Mouse (Mus musculus): ENCODE results near the gene Gm2022. TPM values are rescaled to one million over a fixed set of nuclear protein-coding genes. Genes with fewer than 3 reads are reported as not detected.
"Not testable (repeated sequence)": the region's sequence is repeated elsewhere in the genome, so short reads cannot be mapped to it uniquely, and the experiment has no call there.

Gene Gm2022
- not detected in 2 replicates for polyA plus RNA-seq (2011; ENCODE audit: insufficient read depth, insufficient read length, low replicate concordance, missing spikeins)

- H3K4me1 ChIP-seq (ENCODE audit: control insufficient read depth, insufficient read depth, low read length); H3K4me3 ChIP-seq (replicated peaks; ENCODE audit: control insufficient read depth, low read depth, low read length); H3K27ac ChIP-seq (ENCODE audit: control insufficient read depth, insufficient read depth, low read depth, low read length, poor library complexity): not testable (repeated sequence)
- WGBS, result 67% methylated on average over 1 of the region's 1 CpGs
Observed at GRCm38 (mm10) chr12:87895070-87895469, at the start of gene Gm2022. Gene Gm2022 (plus strand): TSS chr12:87895370.

DNA sequence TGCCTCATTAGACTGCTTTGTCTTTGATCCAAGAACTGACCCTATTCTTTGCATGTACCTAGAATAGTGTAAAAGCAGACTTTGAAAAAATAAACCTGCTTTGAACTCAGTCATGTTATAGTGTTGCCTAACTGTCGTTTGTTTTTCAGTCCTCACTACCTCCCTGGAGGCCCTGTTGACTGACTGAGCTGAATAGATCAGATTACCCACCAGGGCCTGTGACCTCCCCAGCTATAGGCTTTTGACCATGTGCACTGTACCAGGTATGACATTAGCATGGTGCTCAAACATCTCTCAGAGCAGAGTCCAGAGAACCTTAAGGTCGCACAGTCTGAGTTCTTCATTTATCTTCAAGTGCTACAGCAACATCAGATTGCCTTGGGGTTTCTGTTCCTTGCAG lies 44.5 kb upstream of the Gm2022 start:
- H3K4me3 ChIP-seq (replicated peaks; ENCODE audit: control insufficient read depth, low read depth, low read length); H3K4me1 ChIP-seq (ENCODE audit: control insufficient read depth, insufficient read depth, low read length); H3K27ac ChIP-seq (ENCODE audit: control insufficient read depth, insufficient read depth, low read depth, low read length, poor library complexity): not testable (repeated sequence)
- no CpG with 5 or more reads among the region's 2 CpGs for WGBS

- H3K4me1 ChIP-seq (ENCODE audit: control insufficient read depth, insufficient read depth, low read length); H3K27ac ChIP-seq (ENCODE audit: control insufficient read depth, insufficient read depth, low read depth, low read length, poor library complexity); H3K4me3 ChIP-seq (replicated peaks; ENCODE audit: control insufficient read depth, low read depth, low read length): not testable (repeated sequence)
- 63% methylated on average over 1 of the region's 1 CpGs for WGBS
Observed at GRCm38 (mm10) chr12:87856067-87856466, 39.1 kb upstream of the Gm2022 start.

DNA sequence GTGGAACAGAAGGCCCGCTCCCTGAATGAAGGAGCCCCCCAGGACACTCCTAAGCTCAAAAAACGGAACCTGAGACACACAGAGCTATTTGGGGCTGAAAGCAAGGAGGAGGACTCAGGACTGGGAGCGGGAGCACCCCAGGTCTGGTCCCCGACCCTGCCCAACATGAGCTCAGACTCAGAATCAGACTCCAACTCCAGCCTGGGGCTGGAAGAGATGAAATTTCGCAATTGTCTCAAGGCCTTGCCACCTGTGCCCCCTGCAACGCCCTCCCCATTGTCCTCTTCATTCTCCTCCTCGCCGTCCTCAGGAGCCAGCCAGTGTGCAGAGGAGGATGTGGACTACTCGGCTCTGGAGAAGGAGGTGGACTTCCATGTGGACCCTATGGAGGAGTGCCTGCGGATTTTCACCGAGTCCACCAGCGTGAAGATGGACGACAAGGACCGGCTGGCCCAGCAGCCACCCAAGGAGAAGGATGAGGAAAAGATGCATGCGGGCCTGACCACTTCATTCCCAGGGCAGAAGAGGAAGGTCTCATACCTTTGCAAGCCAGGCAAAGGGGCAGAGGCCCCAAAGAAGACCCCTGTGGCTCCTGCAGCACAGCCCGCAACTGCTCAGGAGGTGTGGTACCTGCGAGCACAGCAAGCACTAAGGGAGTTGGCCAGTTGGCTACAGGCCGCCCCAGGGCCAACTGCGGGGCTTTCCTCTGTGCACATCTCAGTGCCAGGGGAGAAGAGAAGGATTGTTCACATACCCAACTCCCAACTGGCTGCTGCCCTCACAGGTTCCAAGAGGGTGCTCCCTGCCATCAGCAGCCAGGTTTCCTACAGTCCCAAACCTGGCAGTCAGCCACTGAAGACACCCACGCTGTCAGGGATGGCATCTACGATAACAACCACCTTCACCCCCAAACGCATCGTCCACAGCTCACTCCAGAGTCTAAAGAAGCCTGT lies 33.2 kb upstream of the Gm2022 start:
- not testable (repeated sequence) for H3K4me3 ChIP-seq (replicated peaks; ENCODE audit: control insufficient read depth, low read depth, low read length); H3K27ac ChIP-seq (ENCODE audit: control insufficient read depth, insufficient read depth, low read depth, low read length, poor library complexity)
- 77% methylated on average over 23 of the region's 23 CpGs for WGBS

GRCm38 (mm10) chr12:87863638-87864037 lies 31.5 kb upstream of the Gm2022 start:
- 90% methylated on average over 9 of the region's 11 CpGs for WGBS
- not testable (repeated sequence) for H3K4me1 ChIP-seq (ENCODE audit: control insufficient read depth, insufficient read depth, low read length); H3K4me3 ChIP-seq (replicated peaks; ENCODE audit: control insufficient read depth, low read depth, low read length); H3K27ac ChIP-seq (ENCODE audit: control insufficient read depth, insufficient read depth, low read depth, low read length, poor library complexity)

More for the DNA sequence above, 33.2 kb upstream of the Gm2022 start:
- not testable (repeated sequence) for H3K4me1 ChIP-seq (ENCODE audit: control insufficient read depth, insufficient read depth, low read length)

- H3K27ac ChIP-seq (ENCODE audit: control insufficient read depth, insufficient read depth, low read depth, low read length, poor library complexity); H3K4me1 ChIP-seq (ENCODE audit: control insufficient read depth, insufficient read depth, low read length); H3K4me3 ChIP-seq (replicated peaks; ENCODE audit: control insufficient read depth, low read depth, low read length): not testable (repeated sequence)
- 70% methylated on average over 2 of the region's 2 CpGs for WGBS
Observed at GRCm38 (mm10) chr12:87864048-87864447, 31.1 kb upstream of the Gm2022 start.

- 64% methylated on average over 5 of the region's 5 CpGs for WGBS
- H3K4me3 ChIP-seq (replicated peaks; ENCODE audit: control insufficient read depth, low read depth, low read length); H3K27ac ChIP-seq (ENCODE audit: control insufficient read depth, insufficient read depth, low read depth, low read length, poor library complexity); H3K4me1 ChIP-seq (ENCODE audit: control insufficient read depth, insufficient read depth, low read length): not testable (repeated sequence)
Observed at GRCm38 (mm10) chr12:87873772-87874171, 21.4 kb upstream of the Gm2022 start, which contains the start of gene Gm2016. Gene Gm2016 (plus strand): TSS chr12:87874072.

- 61% methylated on average over 2 of the region's 2 CpGs for WGBS
- H3K4me1 ChIP-seq (ENCODE audit: control insufficient read depth, insufficient read depth, low read length); H3K27ac ChIP-seq (ENCODE audit: control insufficient read depth, insufficient read depth, low read depth, low read length, poor library complexity); H3K4me3 ChIP-seq (replicated peaks; ENCODE audit: control insufficient read depth, low read depth, low read length): not testable (repeated sequence)
Observed at GRCm38 (mm10) chr12:87919721-87920120, 24.6 kb downstream of the Gm2022 start, which contains the start of gene Gm2035. Gene Gm2035 (minus strand): TSS chr12:87919857.

Other genes with a start within 250 kb of the Gm2022 start
- gene Gm21319, start 119.6 kb upstream of the Gm2022 start, polyA plus RNA-seq (2011; ENCODE audit: insufficient read depth, insufficient read length, low replicate concordance, missing spikeins), result not detected in 2 replicates
- gene Gm21936, start 99.9 kb upstream of the Gm2022 start, polyA plus RNA-seq (2011; ENCODE audit: insufficient read depth, insufficient read length, low replicate concordance, missing spikeins), result not detected in 2 replicates
- not detected in 2 replicates for gene BB287469, start 78.8 kb upstream of the Gm2022 start, polyA plus RNA-seq (2011; ENCODE audit: insufficient read depth, insufficient read length, low replicate concordance, missing spikeins)
- gene Gm2001, start 53.0 kb upstream of the Gm2022 start, polyA plus RNA-seq (2011; ENCODE audit: insufficient read depth, insufficient read length, low replicate concordance, missing spikeins), result not detected in 2 replicates
- not detected in 2 replicates for gene Gm2016, start 21.3 kb upstream of the Gm2022 start, polyA plus RNA-seq (2011; ENCODE audit: insufficient read depth, insufficient read length, low replicate concordance, missing spikeins)
- gene Gm2035, start 24.5 kb downstream of the Gm2022 start, polyA plus RNA-seq (2011; ENCODE audit: insufficient read depth, insufficient read length, low replicate concordance, missing spikeins), result not detected in 2 replicates
- gene Gm2042, start 58.7 kb downstream of the Gm2022 start, polyA plus RNA-seq (2011; ENCODE audit: insufficient read depth, insufficient read length, low replicate concordance, missing spikeins), result 0.74 TPM in 1 of 2 replicates, not detected in the other
- gene Gm2075, start 116.5 kb downstream of the Gm2022 start, polyA plus RNA-seq (2011; ENCODE audit: insufficient read depth, insufficient read length, low replicate concordance, missing spikeins), result not detected in 2 replicates
- gene Gm6803, start 123.4 kb downstream of the Gm2022 start, polyA plus RNA-seq (2011; ENCODE audit: insufficient read depth, insufficient read length, low replicate concordance, missing spikeins), result not detected in 2 replicates
- gene Gm2056, start 131.6 kb downstream of the Gm2022 start, polyA plus RNA-seq (2011; ENCODE audit: insufficient read depth, insufficient read length, low replicate concordance, missing spikeins), result not detected in 2 replicates
- gene Gm16368, start 188.3 kb downstream of the Gm2022 start, polyA plus RNA-seq (2011; ENCODE audit: insufficient read depth, insufficient read length, low replicate concordance, missing spikeins), result not detected in 2 replicates